Mouse (Mus musculus) liver, adult 2 months (tissue): ENCODE measurements at regions not wholly inside any gene's neighbourhood (a gene's known extent, or its start where the extent isn't known, plus 50 kb on each side); places are given as distances from the start of the nearest gene placed in this dataset.
A peak's percentile ranks its signal among the peaks of the same experiment; 100 is the strongest.

ENCODE experiments used
- DNase-seq: peaks from one replicate; pipeline ENCODE4 v3.0.0-alpha.2; 2011; ENCODE audit warnings: low read depth, low spot score; ENCODE audit errors: extremely low read depth
- H3K27ac ChIP-seq: fragments of 200-500 bp; replicated peaks from 2 replicates; pipeline ENCODE4 v1.5.1; 2012; ENCODE audit warnings: low read depth, mild to moderate bottlenecking, control low read depth, inconsistent platforms, low read length; ENCODE audit not compliant: insufficient read depth
- H3K27me3 ChIP-seq: fragments of 200-500 bp; 2 replicates; pipeline ENCODE4 v1.6.1; 2012; ENCODE audit warnings: mild to moderate bottlenecking, moderate library complexity, low read length, inconsistent platforms; ENCODE audit not compliant: control insufficient read depth, insufficient read depth
- H3K36me3 ChIP-seq: fragments of 200-500 bp; 2 replicates; pipeline ENCODE4 v1.6.1; 2012; ENCODE audit warnings: low read length, inconsistent platforms; ENCODE audit not compliant: control insufficient read depth, insufficient read depth
- H3K4me1 ChIP-seq: fragments of 200-500 bp; 2 replicates; pipeline ENCODE4 v1.6.1; 2011; ENCODE audit warnings: low read length; ENCODE audit not compliant: control insufficient read depth, insufficient read depth
- H3K4me3 ChIP-seq: fragments of 200-500 bp; 2 replicates; pipeline ENCODE4 v1.5.1; 2011; ENCODE audit warnings: low read depth, mild to moderate bottlenecking, control low read depth, low read length, moderate library complexity; ENCODE audit not compliant: insufficient read depth
- H3K79me2 ChIP-seq: fragments of 200-500 bp; 2 replicates; pipeline ENCODE4 v1.6.1; 2012; ENCODE audit warnings: inconsistent platforms, mild to moderate bottlenecking, low read length, moderate library complexity; ENCODE audit not compliant: control insufficient read depth, insufficient read depth
- H3K9ac ChIP-seq: fragments of 200-500 bp; 2 replicates; pipeline ENCODE4 v1.6.1; 2012; ENCODE audit warnings: low read depth, mild to moderate bottlenecking, control low read depth, inconsistent platforms, low read length
- CTCF ChIP-seq: fragments of 200-500 bp; IDR thresholded peaks from 2 replicates; pipeline ENCODE4 v1.5.1; 2011; ENCODE audit warnings: low read depth, low read length, control low read depth
- POLR2A ChIP-seq: fragments of 200-500 bp; IDR thresholded peaks from 2 replicates; pipeline ENCODE4 v1.6.1; 2011; ENCODE audit warnings: low read length, control low read depth; ENCODE audit not compliant: insufficient read depth; ENCODE audit errors: extremely low read depth
- WGBS: fragments of 180-500 bp; shearing (Covaris S2); methylation state at CpG from one replicate; pipeline ENCODE4 v1.1.7; 2018; 5-methylcytosine and 5-hydroxymethylcytosine counted together

DNA sequence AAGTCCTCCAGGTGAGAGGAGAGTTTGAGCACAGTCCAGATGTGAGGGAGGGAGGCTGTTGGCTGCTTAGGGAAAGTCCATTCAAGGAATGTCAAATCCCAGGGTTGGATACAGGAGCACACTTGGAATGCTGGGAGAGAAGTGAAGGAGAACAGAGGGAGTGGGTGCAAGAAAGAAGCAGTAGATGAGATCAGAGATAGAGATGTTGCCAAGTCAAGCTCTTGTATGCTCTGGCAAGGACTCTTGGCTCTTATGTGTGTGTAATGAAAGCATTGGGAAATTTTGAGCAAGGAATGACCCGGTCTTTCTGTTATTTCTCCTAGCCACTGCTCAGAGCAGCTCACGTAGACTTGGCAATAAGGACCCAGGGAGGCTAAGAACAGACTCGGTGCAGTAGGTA lies 488.6 kb downstream of the Adgrl2 start:
- Histone ChIP-seq H3K9ac (no peak overlapping the region), H3K4me3 (no peak overlapping the region), H3K27ac (no peak overlapping the region), H3K36me3 (no peaks in the 10 kb centered on the region), H3K27me3 (no peaks in the 10 kb centered on the region), H3K79me2 (no peaks in the 10 kb centered on the region), H3K4me1 (no peaks in the 10 kb centered on the region)
- no peak for TF ChIP-seq CTCF
- no peak for TF ChIP-seq POLR2A
- 63% methylated on average over 3 of the region's 3 CpGs for WGBS
- peak; percentile 27 for DNase-seq

DNA sequence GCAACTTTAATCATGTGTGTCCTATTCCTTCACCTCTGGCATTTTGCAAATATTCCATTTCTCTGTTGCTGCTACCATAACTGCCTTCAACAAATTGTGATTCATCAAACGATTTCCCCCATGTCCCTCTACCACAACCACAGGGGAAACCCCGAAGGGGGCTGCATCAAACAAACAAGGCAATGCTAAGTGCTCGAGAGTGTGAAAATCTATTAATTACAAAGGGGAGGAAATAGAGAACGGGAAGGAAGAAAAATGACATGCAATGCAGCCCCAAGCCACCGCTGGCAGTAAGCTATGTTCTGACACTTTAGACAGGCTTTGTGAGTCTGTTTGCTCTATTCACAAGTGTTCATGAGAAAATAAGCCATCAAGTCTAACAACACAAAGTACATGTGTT lies 493.7 kb downstream of the Adgrl2 start:
- TF ChIP-seq POLR2A (no peak), CTCF (no peak)
- DNase-seq, result no peak
- Histone ChIP-seq H3K4me3 (no peak overlapping the region), H3K4me1 (no peaks in the 10 kb centered on the region), H3K9ac (no peak overlapping the region), H3K27me3 (no peaks in the 10 kb centered on the region), H3K79me2 (no peaks in the 10 kb centered on the region), H3K36me3 (no peaks in the 10 kb centered on the region), H3K27ac (no peak overlapping the region)
- WGBS, result 68% methylated on average over 5 of the region's 5 CpGs

DNA sequence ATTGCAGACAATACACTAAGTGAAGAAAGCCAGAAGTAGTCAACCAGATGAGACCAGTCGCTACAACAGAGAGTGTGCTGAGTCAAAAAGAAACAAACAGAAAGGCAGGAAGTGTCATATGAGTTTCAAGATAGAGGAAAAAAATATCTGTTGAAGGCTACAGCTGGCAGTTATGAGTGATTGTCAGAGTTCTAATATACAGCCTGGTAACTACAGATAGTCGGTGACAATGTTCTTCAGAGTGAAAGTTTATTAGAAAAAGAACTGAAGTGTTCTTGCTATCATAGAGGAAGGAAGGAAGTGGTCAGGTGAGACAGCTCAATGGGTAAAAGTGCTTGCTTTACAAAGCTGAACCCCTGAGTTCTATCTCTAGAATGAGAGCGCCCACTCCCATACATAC lies 499.1 kb downstream of the Adgrl2 start:
- Histone ChIP-seq H3K27me3 (no peaks in the 10 kb centered on the region), H3K4me3 (no peak overlapping the region), H3K4me1 (no peaks in the 10 kb centered on the region), H3K79me2 (no peaks in the 10 kb centered on the region), H3K9ac (no peak overlapping the region), H3K27ac (no peak overlapping the region), H3K36me3 (no peaks in the 10 kb centered on the region)
- TF ChIP-seq POLR2A, result no peak
- no peak for TF ChIP-seq CTCF
- 84% methylated on average over 3 of the region's 3 CpGs for WGBS
- DNase-seq, result no peak

DNA sequence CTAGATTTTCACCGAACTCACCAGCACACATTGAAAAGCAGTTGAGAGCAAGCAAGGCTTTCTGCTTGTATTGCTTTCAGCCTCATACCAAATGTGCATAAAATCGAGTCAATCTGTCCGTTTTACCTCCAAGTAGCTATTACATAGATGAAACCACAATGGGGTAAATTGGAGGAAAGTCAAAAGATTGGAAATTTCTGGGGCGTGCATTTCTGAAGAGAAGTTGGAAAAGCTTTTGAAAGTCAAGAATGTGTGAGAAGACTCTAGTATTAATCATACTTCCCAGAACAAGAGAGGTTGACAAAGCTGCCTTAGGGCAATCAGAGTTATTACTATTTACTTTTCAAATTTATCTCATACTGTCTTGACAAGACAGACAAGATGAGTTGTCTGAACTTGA lies 501.2 kb downstream of the Adgrl2 start:
- DNase-seq, result no peak
- TF ChIP-seq POLR2A, result no peak
- no peak for TF ChIP-seq CTCF

DNA sequence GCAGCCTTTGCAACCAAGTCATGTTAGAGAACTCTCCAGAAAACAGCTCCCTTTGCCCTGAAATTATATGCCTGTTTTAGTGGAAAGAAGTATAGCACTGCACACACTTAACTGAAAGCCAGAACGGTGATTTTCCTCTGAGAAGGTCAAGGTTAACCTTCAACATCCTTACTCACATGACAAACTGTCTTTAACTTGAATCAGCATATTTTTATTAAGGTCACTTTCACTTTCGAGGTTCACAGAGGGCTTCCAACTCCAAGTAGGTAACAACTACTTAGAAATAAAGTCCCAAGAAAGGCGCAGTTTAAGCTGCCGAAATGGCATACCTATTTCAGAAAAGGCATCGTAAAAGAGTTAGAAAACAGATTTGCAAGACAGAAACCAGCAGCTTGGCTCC lies 502.4 kb downstream of the Adgrl2 start:
- DNase-seq, result no peak
- TF ChIP-seq POLR2A (no peak), CTCF (no peak)
- Histone ChIP-seq H3K4me3 (no peak overlapping the region), H3K79me2 (no peaks in the 10 kb centered on the region), H3K27me3 (no peaks in the 10 kb centered on the region), H3K27ac (no peak overlapping the region), H3K36me3 (no peaks in the 10 kb centered on the region), H3K9ac (no peak overlapping the region), H3K4me1 (no peaks in the 10 kb centered on the region)
- 82% methylated on average over 5 of the region's 5 CpGs for WGBS

More for the DNA sequence above, 501.2 kb downstream of the Adgrl2 start:
- H3K4me1 ChIP-seq, result no peaks in the 10 kb centered on the region
- H3K79me2 ChIP-seq, result no peaks in the 10 kb centered on the region
- no peaks in the 10 kb centered on the region for H3K27me3 ChIP-seq
- no peak overlapping the region for H3K27ac ChIP-seq
- H3K4me3 ChIP-seq, result no peak overlapping the region
- no peaks in the 10 kb centered on the region for H3K36me3 ChIP-seq
- WGBS, result 92% methylated on average over 4 of the region's 4 CpGs
- H3K9ac ChIP-seq, result no peak overlapping the region

DNA sequence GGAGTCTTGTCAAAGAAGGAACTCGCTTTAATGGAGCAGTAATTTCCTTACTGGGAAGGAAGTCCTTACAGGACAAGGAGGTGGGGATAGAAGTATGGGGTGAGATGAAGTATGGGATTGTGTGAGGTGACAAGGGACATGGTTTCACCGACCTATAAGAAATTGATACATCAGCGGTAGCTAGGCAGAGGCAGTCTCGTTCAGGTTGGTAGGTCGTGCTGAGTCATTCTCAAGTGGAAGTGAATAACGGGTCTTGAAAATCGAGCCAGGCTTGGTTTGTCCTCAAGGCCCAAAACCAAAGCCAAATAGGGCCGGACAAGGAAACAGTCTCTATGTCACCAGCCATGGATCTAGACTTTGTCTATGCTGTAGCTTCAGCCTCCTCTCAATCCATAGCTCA lies 514.5 kb downstream of the Adgrl2 start:
- H3K27ac ChIP-seq, result no peak overlapping the region
- no peaks in the 10 kb centered on the region for H3K27me3 ChIP-seq
- no peak overlapping the region for H3K4me3 ChIP-seq
- no peaks in the 10 kb centered on the region for H3K36me3 ChIP-seq
- H3K79me2 ChIP-seq, result no peaks in the 10 kb centered on the region
- 89% methylated on average over 8 of the region's 8 CpGs for WGBS
- no peak overlapping the region for H3K9ac ChIP-seq
- DNase-seq, result no peak
- H3K4me1 ChIP-seq, result no peaks in the 10 kb centered on the region
- no peak for TF ChIP-seq POLR2A
- no peak for TF ChIP-seq CTCF
